Mouse (Mus musculus) mesoderm, embryonic 11.5 days (tissue): ENCODE measurements around the gene Hba-a2.
A peak's percentile ranks its signal among the peaks of the same experiment; 100 is the strongest.
"Not testable (repeated sequence)": the region's sequence is repeated elsewhere in the genome, so short reads cannot be mapped to it uniquely, and the experiment has no call there.

Experiments
- DNase-seq: peaks from one replicate; pipeline ENCODE4 v3.0.0-alpha.2; 2012; ENCODE audit warnings: low read depth, low spot score

The Hba-a2 gene

DNA sequence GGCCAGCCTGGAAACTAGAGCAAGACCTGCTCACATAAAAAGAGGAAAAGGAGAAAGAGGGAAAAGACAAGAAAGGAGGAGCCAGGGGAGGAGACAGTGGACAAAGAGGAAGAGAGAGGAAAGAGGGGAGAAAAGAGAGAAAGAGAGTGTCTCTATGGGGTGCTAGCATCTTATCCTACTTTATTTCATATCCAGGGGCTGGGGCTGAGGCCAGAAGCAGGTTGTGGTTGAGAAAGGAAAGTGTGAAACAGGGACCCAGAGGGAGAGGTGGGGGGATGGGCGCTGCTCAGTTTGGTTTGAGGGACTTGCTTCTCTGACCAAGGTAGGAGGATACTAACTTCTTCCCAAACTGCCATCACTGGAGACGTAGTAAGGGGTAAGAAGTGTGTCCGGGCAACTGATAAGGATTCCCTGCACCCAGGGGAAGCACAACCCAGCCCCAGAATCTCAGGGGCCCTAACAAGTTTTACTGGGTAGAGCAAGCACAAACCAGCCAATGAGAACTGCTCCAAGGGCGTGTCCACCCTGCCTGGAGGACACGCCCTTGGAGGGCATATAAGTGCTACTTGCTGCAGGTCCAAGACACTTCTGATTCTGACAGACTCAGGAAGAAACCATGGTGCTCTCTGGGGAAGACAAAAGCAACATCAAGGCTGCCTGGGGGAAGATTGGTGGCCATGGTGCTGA lies 13.1 kb upstream of the Hba-a2 start, which contains the start of gene Hba-a1:
Gene Hba-a1, plus strand, starts transcription at position 421 of the 687 bp plus-strand sequence.
- DNase-seq: not testable (repeated sequence)

DNA sequence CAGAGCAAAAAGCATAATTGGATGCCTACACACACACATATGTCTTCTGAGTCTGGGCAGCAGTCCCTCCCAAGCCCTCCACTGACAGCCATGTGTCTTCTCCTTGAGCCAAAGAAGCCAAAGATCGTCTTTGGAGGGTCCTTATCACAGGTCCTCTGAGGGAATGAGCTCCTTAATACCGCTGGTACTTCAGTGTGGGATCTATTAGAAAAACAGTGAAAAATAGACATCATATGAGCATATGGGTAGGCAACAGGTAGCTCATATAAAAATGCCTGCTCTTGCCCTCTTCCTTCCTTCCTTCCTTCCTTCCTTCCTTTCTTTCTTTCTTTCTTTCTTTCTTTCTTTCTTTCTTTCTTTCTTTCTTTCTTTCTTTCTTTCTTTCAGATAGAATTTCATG lies 11.7 kb upstream of the Hba-a2 start:
- not testable (repeated sequence) for DNase-seq

DNA sequence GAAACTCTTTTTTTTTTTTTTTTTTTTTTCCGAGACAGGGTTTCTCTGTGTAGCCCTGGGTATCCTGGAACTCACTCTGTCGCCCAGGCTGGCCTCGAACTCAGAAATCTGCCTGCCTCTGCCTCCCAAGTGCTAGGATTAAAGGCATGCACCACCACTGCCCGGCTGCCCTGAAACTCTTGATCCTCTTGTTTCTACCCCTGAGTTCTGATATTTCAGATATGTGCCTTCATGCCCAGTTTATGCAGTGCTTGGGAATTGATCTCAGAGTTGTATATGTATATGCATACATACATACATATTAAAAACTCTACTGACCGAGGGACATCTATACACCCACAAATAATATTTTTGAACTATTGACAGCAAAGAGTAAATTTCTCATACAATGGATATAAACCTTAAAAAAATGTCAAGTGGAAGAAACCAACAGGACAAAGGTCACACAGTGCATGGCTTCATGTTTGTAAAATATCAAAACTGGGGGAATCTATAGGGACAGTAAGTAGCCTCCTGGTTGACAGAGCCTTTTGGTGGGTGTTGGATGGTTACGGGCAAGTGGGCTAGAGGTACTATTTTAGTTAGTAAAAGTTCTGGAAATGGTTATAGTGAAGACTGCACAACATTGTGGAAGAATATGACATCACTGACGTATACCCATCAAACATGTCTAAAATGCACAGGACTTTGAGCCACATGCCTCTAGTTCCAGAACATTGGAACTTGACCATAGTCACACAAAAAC lies 11.1 kb upstream of the Hba-a2 start:
- DNase-seq: no peak

- DNase-seq: not testable (repeated sequence)
Measured at GRCm38 (mm10) chr11:32285887-32286286, 10.4 kb upstream of the Hba-a2 start.

DNA sequence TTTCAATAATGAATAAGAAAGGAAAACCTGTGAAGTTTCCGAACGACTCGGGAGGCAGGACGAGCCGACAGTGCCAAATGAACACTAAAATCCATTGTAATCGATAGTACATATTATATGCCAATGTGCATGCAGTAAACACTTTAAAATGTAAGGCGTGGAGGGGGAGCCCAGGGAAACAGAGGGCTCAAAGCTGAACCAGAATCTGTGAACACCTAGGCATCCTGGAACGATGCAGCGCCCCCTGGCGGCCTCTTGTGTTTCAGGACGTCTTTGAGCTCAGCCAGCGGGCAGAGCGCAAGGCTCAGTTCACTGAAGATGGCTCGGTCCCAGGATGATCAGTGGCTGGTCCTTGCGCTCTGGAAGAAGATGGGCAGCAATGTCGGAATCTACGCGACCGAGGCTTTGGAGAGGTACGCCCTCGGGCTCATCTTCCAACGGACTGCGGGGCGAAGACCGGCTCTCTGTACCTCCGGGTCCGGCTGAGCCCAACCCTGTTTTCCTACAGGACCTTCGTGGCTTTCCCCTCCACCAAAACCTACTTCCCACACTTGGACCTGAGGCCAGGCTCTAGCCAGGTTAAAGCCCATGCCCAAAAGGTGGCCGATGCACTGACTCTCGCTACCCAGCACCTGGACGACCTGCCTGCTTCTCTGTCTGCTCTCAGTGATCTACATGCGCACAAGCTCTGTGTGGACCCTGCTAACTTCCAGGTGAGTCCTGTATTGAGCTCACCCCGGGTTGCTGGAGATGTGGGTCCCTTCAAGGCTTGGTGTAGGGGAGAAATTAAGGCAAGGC lies 9.4 kb upstream of the Hba-a2 start, which contains the start of gene Hbq1b:
Gene Hbq1b, plus strand, starts transcription at position 271 of the 798 bp plus-strand sequence.
- peak; percentile 78 for DNase-seq

DNA sequence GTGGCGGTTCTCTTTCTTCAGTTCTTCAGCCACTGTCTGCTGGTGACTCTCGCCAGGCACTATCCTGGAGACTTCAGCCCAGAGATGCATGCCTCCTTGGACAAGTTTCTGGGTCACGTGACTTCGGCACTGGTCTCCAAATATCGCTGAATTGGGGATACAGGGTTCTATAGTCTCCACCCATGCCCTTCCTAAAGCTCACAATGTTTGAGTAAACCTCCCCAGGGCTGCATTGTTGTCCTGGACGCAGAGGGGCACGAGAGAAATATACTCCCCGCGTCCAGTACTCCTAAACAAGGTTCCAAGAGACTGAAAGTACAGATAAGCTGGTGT lies 8.8 kb upstream of the Hba-a2 start:
- DNase-seq: no peak

DNA sequence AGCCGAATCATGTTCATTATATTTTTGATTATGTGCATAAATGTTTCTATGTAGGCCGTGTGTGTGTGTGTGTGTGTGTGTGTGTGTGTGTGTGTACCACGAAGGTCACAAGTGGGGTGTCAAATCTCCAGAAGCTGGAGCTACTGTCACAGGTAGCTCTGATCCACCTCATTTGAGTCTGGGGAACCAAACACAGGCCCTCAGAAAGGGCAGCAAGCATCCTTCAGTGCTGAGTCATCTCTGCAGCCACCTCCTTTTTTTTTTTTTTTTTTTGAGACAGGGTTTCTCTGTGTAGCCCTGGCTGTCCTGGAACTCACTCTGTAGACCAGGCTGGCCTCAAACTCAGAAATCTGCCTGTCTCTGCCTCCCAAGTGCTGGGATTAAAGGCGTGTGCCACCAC lies 3.5 kb upstream of the Hba-a2 start:
- not testable (repeated sequence) for DNase-seq

- DNase-seq: not testable (repeated sequence)
Measured at GRCm38 (mm10) chr11:32293479-32293878, 2.8 kb upstream of the Hba-a2 start.

GRCm38 (mm10) chr11:32297417-32297816 lies 1.1 kb downstream of the Hba-a2 start:
- DNase-seq: not testable (repeated sequence)

DNA sequence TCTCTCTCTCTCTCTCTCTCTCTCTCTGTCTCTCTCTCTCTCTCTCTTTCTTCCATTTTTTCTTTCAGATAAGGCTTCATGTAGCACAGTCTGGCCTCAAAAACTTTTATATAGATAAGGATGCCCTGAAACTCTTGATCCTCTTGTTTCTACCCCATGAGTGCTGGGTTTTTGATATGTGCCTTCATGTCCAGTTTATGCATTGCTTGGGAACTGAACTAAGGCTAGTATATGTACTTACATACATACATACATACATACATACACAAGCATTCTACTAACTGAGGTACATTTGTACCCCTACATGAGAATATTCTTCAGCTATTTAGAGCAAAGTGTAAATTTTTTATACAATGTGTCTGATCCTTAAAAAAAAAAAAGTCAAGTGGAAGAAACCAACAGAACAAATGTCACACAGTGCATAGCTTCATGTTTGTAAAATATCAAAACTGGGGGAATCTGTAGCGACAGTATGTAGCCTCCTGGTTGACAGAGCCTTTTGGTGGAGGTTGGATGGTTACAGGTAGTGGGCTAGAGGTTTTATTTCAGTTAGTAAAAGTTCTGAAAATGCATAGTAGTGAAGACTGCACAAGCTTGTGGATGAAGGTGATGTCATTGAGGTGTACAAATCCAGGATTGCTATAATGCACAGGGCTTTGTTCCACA lies 1.7 kb downstream of the Hba-a2 start:
- no peak for DNase-seq

GRCm38 (mm10) chr11:32298532-32298918 lies 2.2 kb downstream of the Hba-a2 start:
- no peak for DNase-seq

DNA sequence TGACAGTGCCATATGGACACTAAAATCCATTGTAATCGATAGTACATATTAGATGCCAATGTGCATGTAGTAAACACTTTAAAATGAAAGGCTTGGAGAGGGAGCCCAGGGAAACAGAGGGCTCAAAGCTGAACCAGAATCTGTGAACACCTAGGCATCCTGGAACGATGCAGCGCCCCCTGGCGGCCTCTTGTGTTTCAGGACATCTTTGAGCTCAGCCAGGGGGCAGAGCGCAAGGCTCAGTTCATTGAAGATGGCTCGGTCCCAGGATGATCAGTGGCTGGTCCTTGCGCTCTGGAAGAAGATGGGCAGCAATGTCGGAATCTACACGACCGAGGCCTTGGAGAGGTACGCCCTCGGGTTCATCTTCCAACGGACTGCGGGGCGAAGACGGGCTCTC lies 3.6 kb downstream of the Hba-a2 start, which contains the start of gene Hbq1a:
Gene Hbq1a, plus strand, starts transcription at position 205 of the 400 bp plus-strand sequence.
- DNase-seq: not testable (repeated sequence)

DNA sequence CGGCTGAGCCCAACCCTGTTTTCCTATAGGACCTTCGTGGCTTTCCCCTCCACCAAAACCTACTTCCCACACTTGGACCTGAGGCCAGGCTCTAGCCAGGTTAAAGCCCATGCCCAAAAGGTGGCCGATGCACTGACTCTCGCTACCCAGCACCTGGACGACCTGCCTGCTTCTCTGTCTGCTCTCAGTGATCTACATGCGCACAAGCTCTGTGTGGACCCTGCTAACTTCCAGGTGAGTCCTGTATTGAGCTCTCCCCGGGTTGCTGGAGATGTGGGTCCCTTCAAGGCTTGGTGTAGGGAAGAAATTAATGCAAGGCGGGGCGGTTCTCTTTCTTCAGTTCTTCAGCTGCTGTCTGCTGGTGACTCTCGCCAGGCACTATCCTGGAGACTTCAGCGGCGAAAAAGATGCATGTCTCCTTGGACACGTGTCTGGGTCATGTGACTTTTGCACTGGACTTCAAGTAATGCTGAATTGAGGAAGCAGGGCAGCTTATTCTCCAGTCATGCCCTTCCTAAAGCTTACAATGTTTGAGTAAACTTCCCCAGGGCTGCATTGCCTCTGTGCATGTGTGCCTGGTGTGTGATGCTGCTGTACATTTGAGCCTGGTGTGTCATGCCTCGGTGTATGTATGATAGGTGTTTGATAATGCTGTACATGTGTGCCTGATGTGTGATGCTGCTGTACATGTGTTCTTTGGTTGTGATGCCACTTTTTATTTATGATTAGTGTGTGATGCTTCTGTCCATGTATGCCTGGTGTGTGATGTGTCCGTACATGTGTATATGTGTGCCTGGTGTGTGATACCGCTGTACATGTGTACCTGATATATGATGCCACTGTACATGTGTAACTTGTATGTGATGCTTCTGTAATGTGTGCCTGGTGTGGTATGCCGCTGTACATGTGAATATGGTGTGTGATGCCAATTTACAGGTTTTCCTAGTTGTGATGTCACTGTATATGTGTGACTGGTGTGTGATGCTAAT lies 4.3 kb downstream of the Hba-a2 start:
- DNase-seq: no peak

DNA sequence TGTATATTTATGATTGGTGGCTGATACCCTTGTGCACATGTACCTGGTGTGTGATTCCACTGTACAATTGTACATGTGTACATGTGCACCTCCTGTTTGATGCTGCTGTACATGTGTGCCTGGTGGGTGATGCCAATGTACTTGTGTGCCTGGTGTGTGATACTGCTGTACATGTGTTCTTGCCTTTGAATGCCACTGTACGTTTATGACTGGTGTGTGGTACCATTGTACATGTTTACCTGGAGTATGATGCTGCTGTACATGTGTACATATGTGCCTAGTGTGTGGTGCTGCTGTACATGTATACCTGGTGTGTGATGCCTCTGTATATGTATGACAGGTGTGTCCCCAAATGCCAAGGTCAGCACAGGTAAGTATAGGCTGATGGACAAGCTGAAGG lies 5.2 kb downstream of the Hba-a2 start:
- DNase-seq: no peak

DNA sequence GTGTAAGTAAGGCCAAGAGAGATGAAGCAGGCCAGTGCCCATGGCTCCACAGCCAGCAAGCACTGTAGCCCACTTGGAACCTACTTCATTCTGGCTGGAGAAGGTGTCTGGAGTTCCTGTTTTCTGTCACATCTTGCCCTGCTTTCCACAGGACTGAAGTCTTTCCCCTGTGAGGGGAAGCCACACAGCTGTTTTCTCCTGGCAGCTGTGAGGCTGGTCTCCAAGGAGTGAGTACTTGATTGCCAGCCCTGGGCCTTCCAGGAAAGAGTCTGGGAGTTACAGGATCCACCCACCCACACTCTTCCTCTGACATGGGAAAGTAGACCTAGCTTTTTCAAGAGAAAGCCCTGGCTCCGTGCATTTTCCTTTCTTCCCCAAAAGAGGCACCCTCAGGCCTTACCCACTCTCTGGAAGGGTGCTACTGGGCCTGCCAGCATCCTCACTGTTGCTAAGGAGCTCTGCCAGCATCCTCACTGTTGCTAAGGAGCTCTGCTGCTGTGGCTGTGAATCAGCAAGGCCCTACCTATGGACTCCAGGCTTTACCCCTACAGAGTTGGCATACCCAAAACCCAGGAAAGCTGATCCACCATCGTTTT lies 6.6 kb downstream of the Hba-a2 start:
- no peak for DNase-seq

- DNase-seq: no peak
Measured at GRCm38 (mm10) chr11:32303455-32303854, 7.2 kb downstream of the Hba-a2 start.

GRCm38 (mm10) chr11:32307006-32307405 lies 10.7 kb downstream of the Hba-a2 start:
- no peak for DNase-seq

DNA sequence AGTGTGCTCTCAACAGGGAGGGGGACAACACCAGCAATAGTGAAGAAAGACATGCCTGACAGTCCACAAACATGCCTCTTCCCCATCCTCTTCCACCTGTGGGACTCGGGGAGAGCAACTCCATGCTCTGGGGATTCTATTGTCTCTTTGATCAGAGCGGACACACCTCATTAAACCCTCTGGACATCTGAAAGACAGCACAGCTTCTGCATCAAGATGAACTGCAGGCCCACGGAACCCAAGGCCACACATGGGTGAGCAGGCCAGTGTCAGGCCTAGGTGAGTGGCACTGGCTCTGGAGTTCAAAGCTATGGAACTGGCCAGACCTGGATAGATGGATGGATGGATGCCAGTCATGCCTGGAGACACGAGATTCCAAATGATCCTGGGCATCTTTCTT lies 13.2 kb downstream of the Hba-a2 start:
- no peak for DNase-seq

- no peak for DNase-seq
Measured at GRCm38 (mm10) chr11:32309928-32310327, 13.6 kb downstream of the Hba-a2 start.

DNA sequence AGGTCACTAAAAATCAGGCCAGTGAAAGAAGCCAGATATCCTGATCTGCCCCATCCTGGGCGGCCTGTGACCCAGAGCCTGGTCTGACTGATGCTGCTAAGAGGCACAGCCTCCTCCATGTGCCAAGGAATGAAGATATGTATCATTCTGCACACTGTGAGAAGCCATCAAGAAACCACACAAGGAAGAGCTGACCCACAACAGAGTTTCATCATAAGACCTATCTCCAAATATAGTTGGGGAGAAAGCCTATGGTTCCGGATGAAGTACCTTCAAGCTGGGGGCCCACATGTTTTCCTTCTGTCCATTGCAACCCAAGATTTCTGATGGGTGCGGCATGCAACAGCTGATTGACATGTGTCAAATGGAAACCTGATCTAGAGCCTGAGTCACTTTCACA lies 19.7 kb downstream of the Hba-a2 start:
- DNase-seq: no peak
